Mouse (Mus musculus) cerebellum, adult 2 months (tissue): Measurements from ENCODE around the gene Tenm1.

Experiments used
- CTCF ChIP-seq: fragments of 200-500 bp; IDR thresholded peaks from 2 replicates; pipeline ENCODE4 v1.5.1; 2011; ENCODE audit warnings: low read depth, mild to moderate bottlenecking, control low read depth, low read length, moderate library complexity, borderline replicate concordance; ENCODE audit not compliant: insufficient read depth
- POLR2A ChIP-seq: fragments of 200-500 bp; IDR thresholded peaks from 2 replicates; pipeline ENCODE4 v1.6.1; 2011; ENCODE audit warnings: low read length, control low read depth, borderline replicate concordance; ENCODE audit not compliant: insufficient read depth

DNA sequence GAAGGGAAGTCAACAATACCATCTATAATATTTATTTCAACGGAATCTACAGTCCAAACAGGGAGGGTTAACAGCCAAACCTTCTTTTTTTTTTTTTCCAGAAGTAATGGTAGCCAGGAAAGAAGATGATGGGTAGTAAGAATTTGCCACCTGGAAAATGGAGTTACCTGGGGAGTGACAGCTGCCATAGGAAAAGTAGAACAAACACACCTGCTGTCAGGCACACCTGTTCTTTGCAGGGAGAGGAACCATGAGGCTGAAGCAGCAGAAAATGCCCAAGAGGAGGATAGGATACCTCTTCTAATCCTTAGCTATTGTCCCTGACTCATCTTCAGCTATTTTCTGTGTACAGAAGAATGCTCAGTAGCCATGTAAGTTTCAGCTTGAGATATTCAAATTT, 306.4 kb downstream of the Tenm1 start:
- TF ChIP-seq CTCF (no peak), POLR2A (no peak)
